Mouse (Mus musculus) testis, adult 2 months (tissue): ENCODE data around the gene Cspg4. TPM values are rescaled to one million over a fixed set of nuclear protein-coding genes. Genes with fewer than 3 reads are reported as not detected.
A peak's percentile ranks its signal among the peaks of the same experiment; 100 is the strongest.

Experiments used
- H3K27ac ChIP-seq: fragments of 200-500 bp; 2 replicates; pipeline ENCODE4 v1.5.1; 2012; ENCODE audit warnings: low read depth, low read length; ENCODE audit not compliant: control insufficient read depth, insufficient read depth
- H3K27me3 ChIP-seq: fragments of 200-500 bp; 2 replicates; pipeline ENCODE4 v1.6.1; 2012; ENCODE audit warnings: mild to moderate bottlenecking, low read length, moderate library complexity; ENCODE audit not compliant: control insufficient read depth, insufficient read depth
- H3K36me3 ChIP-seq: fragments of 200-500 bp; 2 replicates; pipeline ENCODE4 v1.6.1; 2012; ENCODE audit warnings: mild to moderate bottlenecking, low read length; ENCODE audit not compliant: control insufficient read depth, insufficient read depth
- H3K4me1 ChIP-seq: fragments of 200-500 bp; 2 replicates; pipeline ENCODE4 v1.6.1; 2012; ENCODE audit warnings: low read length; ENCODE audit not compliant: control insufficient read depth, insufficient read depth
- H3K4me3 ChIP-seq: fragments of 200-500 bp; 2 replicates; pipeline ENCODE4 v1.5.1; 2012; ENCODE audit warnings: low read depth, mild to moderate bottlenecking, low read length, moderate library complexity, mixed read lengths; ENCODE audit not compliant: control insufficient read depth
- CTCF ChIP-seq: fragments of 200-500 bp; IDR thresholded peaks from 2 replicates; pipeline ENCODE4 v1.5.1; 2012; ENCODE audit warnings: low read depth, mild to moderate bottlenecking, inconsistent platforms, low read length, moderate library complexity; ENCODE audit not compliant: control insufficient read depth, insufficient read depth, insufficient replicate concordance
- POLR2A ChIP-seq: fragments of 200-500 bp; IDR thresholded peaks from 2 replicates; pipeline ENCODE4 v1.6.1; 2012; ENCODE audit warnings: low read depth, mild to moderate bottlenecking, inconsistent platforms, low read length, moderate library complexity; ENCODE audit not compliant: control insufficient read depth
- polyA plus RNA-seq: library from polyadenylated mRNA; depleted of rRNA; stranded (reverse); fragments of >200 nt; gene quantifications from 2 replicates; pipeline ENCODE4 v1.2.3, GENCODE M21; 2012

Cspg4 gene
- polyA plus RNA-seq, 1 experiment: 1.1 TPM

DNA sequence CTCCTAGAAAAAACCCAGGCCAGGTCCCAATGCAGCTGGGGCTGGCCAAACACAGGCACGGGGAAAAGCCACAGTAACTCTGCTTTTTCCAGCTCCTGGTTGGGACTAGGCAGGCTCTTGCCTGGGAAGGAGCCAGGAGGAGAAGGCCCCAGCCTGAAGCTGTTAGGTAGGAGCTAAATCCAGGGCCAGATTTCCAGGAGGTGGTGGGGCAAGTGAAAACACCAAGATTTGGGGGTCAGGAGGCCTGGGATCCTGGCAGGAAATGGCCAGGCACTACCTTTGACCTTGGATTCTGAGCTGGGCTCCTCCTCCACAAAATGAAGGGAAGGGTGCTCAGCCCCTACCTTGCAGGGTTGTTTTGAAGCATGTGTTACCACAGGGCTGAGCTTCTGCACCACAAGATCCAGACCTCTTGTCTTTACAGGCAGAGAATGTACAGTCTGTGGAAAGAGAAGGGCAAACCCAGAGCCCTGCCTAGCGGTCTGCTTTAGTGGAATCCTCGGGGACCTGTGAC, 560 bp upstream of the Cspg4 start, which contains the start of gene Odf3l1:
Odf3l1 (minus strand) TSS at position 464 of the 514 bp plus-strand sequence.
- Histone ChIP-seq H3K4me3 (peak within 1 kb of the TSS; percentile 5; the same call in 1 of the 2 replicates), H3K36me3 (no peaks in the 10 kb centered on the region), H3K4me1 (peaks cover 4% of the 10 kb centered on the region; the same call in 1 of the 2 replicates), H3K27me3 (no peaks in the 10 kb centered on the region), H3K27ac (peak within 1 kb of the TSS; percentile 8; the same call in 1 of the 2 replicates)
- TF ChIP-seq POLR2A (no peak), CTCF (no peak)

DNA sequence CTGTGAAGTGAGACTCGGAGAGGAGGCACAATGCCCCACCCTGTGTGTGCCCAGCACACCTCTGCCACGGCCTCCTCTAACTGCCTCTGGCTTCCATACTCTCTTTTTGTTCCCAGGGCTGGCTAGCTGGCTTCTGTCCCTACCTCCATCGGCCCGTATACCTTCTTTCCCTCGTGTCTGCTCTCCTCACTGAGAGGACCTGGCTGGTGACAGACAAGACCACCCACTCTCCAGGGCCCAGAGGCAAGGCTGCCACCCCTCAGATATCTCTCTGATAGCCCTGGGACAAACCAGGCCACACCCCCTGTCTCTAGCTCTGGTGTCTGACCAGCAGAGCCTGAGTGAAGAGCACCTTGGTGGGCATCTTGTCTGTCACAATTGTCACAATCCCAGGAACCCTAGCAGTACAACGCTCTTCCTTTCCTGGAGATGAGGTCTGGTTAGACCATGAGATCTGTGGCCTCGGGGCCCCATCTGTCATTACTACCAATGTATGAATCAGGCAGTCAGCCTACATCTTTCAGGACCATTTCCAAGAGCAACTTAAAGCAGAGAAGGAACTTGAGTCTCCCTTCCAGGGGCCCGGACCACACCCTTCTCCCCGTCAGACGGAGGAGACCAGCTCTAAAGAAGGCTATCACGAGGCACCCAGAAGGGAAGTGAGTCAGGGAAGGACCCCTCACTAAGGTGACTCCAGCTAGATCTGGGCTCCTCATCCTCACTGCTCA, 1.0 kb downstream of the Cspg4 start:
- H3K27ac ChIP-seq: no peak overlapping the region
- no peak overlapping the region; the same call in 1 of the 2 replicates for H3K4me3 ChIP-seq
- peaks cover 4% of the 10 kb centered on the region; the same call in 1 of the 2 replicates for H3K4me1 ChIP-seq
- H3K36me3 ChIP-seq: no peaks in the 10 kb centered on the region
- no peaks in the 10 kb centered on the region for H3K27me3 ChIP-seq
- TF ChIP-seq POLR2A: no peak
- TF ChIP-seq CTCF: no peak

DNA sequence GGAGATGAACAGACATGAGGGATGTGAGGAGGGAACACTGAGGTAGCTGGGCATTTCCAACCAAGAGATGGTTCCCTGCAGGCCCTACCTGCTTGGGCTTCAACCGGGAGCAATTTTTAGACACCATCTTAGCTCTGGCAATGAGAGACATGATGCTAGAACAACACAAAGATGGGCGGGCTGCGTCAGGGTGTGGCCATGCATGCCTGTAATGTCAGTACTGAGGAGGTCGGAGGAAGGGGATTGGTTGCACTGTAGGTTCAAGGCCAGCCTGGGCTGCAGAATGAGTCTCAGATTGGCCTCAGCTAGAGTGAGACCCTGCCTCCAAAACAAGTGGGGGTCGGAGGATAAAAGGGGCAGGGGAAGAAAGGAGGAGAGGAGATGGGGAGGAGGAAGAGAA, 1.6 kb downstream of the Cspg4 start:
- H3K27ac ChIP-seq: no peak overlapping the region; the same call in 1 of the 2 replicates

DNA sequence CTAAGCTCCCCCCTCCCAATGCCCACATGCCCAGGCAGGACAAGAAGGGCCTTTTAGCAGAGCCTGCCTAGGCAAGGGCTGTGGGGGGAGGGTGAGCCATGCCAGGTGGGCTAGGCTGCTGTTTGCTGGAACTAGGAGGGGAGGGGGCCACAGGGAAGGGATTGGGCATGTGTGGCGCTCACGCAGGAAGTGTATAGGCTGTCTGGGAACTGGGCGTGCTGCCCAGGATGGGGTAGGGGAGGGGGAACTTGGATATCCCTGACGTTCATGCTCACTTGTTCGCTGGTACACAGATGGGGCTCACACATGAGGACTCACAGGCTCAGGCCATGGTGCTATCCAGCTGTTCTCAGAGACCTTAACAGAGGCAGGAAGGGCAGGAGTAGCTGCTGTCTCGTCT, 3.5 kb downstream of the Cspg4 start:
- no peak overlapping the region for H3K27ac ChIP-seq

More for the DNA sequence above, 1.6 kb downstream of the Cspg4 start:
- TF ChIP-seq POLR2A (no peak), CTCF (no peak)
- H3K27me3 ChIP-seq: no peaks in the 10 kb centered on the region
- peaks cover 4% of the 10 kb centered on the region; the same call in 1 of the 2 replicates for H3K4me1 ChIP-seq
- H3K4me3 ChIP-seq: no peak overlapping the region; the same call in 1 of the 2 replicates
- H3K36me3 ChIP-seq: no peaks in the 10 kb centered on the region

GRCm38 (mm10) chr9:56869552-56869951, 4.7 kb downstream of the Cspg4 start:
- TF ChIP-seq CTCF (no peak), POLR2A (no peak)

More for the DNA sequence above, 3.5 kb downstream of the Cspg4 start:
- TF ChIP-seq POLR2A: no peak
- TF ChIP-seq CTCF: no peak
- Histone ChIP-seq H3K4me3 (no peak overlapping the region), H3K4me1 (peaks cover 4% of the 10 kb centered on the region; the same call in 1 of the 2 replicates), H3K27me3 (no peaks in the 10 kb centered on the region), H3K36me3 (no peaks in the 10 kb centered on the region)

DNA sequence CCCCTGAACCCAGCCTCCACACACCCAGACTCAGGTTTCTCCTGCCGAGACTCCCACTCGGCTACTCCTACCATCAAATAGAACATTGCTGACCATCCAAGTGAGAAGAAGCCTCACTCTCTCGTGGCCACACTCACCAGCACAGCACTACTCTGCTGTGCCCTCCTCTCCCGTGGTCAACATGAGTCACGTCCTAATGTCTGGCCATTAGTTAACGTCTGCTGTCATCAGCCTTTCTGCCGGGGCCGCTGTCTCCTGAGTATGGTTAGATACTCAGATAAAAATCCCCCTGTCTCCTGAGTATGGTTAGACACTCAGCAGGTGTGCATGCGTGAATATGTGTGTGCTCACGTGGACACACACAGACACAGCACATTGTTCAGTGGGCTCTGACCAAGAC, 5.9 kb downstream of the Cspg4 start:
- Histone ChIP-seq H3K36me3 (no peaks in the 10 kb centered on the region), H3K4me3 (no peak overlapping the region), H3K4me1 (no peaks in the 10 kb centered on the region), H3K27ac (no peak overlapping the region), H3K27me3 (no peaks in the 10 kb centered on the region)
- no peak for TF ChIP-seq CTCF
- no peak for TF ChIP-seq POLR2A

More at GRCm38 (mm10) chr9:56869552-56869951, 4.7 kb downstream of the Cspg4 start:
- Histone ChIP-seq H3K4me1 (no peaks in the 10 kb centered on the region), H3K27ac (no peak overlapping the region), H3K27me3 (no peaks in the 10 kb centered on the region), H3K36me3 (no peaks in the 10 kb centered on the region), H3K4me3 (no peak overlapping the region)

DNA sequence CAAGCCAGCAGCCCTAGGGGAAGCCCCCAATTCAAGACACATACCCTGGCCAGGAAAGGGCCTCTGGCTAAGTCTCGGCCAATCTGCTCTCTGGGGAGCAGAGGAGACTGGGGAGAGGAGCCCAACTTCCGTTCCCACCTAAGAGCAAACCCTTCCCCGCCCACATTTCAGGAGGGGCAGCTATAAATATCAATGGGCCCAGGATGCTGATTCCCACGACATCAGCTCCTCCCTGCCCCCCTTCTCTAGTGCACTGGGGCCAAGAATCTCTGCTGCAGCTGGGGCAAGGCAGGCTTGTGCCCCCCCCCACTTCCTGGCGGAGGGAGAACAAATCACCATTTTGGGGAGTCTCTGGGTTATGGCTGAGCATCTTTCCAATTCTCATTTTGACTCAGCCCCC, 6.4 kb downstream of the Cspg4 start:
- Histone ChIP-seq H3K4me3 (no peak overlapping the region), H3K36me3 (no peaks in the 10 kb centered on the region), H3K27ac (no peak overlapping the region), H3K27me3 (no peaks in the 10 kb centered on the region), H3K4me1 (no peaks in the 10 kb centered on the region)
- no peak for TF ChIP-seq CTCF
- TF ChIP-seq POLR2A: no peak
